Mouse (Mus musculus) urinary bladder, postnatal 36 days (tissue): ENCODE data around the gene Ddx11.
"Not testable (repeated sequence)": the region's sequence is repeated elsewhere in the genome, so short reads cannot be mapped to it uniquely, and the experiment has no call there.

Experiments
- DNase-seq, 2 experiments: peaks; one replicate each; pipeline ENCODE4 v3.0.0; 2022; ENCODE audit warnings: low spot score in 2 of 2, mixed read lengths in 1 of 2

Gene Ddx11

DNA sequence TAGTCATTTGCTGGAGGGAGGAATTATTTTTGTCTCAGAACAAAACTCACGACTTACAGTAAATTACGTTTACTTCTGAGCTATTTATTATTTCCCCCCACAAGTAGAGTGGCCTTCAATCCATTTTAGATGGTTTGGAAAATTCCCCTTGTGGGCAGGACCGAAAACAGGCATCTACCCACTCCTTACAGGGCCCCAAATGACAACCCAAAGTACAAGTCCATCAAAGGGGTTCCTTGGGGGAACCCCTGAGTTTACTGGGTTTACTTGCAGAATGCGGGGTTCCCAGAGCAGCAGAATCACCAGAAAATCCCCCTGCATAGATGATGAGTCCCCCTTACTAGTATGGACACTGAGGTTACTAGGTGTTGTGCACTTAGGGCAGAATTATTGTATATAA, 11.2 kb upstream of the Ddx11 start:
- DNase-seq, result no peak

DNA sequence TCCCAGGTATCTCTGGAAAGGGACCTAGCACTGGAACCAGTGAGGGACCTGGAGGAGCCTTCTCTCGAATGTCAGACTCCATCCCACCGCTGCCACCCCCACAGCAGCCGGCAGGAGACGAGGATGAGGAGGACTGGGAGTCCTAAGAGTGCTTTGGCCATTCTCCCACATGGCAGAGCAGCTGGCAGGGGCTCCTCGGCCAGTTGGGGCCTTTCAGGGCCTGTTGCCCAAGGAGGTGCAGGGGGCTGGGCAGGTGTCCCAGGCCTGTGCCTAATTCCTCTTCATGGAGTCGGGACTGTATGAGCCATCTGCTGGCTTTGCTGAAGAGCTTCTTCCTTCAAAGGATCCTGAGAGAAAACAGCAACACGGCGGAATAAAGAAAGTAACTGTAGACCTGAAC, 4.3 kb upstream of the Ddx11 start:
- DNase-seq, result no peak

DNA sequence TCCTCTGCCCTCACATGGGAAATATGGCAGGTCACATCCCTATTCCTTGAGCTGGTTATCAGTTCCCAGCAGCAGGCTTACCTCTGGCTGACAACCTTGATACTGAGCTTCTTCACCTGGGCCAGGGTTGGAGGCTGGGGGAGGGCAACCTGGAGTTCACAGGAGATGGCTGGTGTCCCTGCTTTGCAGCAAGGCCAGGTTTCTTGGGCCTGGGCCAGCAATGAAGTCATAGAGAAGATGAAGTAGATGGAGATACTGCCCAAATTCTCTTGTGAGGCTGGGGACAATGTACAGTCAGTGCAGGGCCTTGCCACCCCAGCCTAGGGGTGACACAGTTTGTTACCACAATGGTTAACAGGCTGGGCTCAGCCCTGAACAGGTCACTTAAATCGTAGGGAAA, 2.6 kb upstream of the Ddx11 start:
- no peak for DNase-seq

DNA sequence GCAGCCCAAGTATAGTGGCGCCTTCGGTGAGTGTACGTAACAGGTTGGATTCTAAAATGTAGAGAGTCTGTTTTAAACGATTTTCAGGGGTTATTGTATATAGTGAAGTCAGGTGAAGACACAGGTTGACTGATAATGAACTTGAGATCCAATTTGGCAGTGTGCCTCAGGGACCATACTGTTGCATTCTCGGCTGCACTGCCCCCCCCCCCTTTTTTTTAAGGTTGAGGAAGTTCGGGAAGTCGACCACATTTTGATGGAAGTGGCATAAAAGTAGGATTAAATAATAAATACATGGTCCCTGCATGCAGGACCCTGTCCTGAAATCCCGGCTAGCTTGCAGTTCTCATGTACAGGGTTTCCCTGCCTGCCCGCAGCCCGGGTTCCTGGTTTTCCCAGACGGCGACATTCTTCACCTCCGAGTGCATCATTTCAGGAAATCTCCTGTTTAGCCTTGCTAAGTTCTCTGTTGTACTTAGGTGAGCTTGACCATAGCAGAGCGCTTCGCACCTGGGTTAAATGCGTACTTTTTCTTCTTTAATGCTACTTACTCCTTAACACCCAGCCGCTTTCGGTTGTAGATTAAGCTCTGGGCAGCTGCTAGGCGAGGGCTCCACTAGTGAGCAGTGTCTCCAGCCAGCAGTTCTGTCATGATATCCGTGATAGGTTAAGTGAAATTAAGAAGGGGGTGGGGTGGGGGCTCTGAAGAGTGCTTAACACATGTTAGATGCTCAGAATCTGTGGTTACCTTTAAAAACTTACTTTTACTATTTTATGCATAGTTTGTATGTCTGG, 693 bp downstream of the Ddx11 start:
- DNase-seq, result no peak

DNA sequence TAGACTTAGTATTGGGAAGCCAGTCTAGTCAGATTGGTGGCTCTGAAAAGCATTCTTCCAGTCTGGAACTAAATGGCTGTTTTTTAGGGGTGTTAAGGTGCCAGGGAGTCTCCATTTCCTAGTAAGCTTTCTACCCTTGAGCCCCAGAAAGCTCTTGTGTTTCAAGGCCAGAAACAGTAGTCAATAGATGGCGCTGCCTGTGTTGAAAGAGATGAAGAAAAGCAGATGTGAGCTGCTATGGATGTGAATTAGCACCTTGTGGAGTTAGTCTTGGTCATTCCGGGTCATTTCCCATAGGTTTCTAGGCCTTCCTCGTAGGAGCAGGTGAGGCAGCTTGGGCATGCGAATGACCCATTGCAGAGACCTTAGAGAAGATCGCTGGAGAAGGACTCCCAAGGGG, 1.9 kb downstream of the Ddx11 start:
- DNase-seq, result no peak

DNA sequence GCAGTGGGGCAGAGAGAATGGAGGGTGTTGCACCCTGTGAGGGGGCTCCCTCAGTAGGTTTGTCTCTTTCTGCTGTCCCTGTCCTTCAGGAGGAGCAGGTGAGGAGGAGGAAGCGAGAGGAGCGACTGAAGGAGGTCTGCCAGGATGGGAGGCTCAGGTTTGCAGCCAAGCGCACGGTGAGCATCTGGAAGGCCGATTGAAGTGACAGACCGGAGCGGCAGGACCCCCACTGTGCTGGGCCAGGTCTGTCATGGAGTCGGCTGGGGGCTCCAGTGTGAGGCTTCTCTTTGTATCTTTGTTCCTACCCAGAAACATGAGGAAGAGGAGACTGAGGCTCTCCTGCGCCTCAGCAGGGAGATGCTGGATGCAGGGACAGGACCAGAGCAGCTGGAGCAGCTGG, 7.1 kb downstream of the Ddx11 start:
- no peak for DNase-seq

DNA sequence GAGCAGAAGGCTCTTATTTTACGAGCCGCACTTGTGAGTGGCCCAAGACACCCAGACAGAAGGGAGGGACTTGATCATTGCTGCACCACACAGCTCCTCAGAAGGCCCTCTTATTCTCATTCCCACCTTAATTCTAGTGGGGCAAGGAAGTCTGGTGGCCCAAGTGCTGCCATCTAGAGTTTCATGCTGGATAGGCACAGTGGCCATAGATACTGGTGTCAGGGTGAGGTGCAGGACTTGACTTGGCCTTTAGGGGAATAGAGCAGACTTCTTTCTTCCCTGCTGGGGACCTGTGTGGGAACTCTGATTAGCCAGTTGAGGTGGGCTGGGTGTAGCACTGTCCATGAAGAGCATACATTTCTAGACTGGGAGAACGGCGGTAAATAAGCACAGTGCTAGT, 7.9 kb downstream of the Ddx11 start:
- DNase-seq, result no peak

DNA sequence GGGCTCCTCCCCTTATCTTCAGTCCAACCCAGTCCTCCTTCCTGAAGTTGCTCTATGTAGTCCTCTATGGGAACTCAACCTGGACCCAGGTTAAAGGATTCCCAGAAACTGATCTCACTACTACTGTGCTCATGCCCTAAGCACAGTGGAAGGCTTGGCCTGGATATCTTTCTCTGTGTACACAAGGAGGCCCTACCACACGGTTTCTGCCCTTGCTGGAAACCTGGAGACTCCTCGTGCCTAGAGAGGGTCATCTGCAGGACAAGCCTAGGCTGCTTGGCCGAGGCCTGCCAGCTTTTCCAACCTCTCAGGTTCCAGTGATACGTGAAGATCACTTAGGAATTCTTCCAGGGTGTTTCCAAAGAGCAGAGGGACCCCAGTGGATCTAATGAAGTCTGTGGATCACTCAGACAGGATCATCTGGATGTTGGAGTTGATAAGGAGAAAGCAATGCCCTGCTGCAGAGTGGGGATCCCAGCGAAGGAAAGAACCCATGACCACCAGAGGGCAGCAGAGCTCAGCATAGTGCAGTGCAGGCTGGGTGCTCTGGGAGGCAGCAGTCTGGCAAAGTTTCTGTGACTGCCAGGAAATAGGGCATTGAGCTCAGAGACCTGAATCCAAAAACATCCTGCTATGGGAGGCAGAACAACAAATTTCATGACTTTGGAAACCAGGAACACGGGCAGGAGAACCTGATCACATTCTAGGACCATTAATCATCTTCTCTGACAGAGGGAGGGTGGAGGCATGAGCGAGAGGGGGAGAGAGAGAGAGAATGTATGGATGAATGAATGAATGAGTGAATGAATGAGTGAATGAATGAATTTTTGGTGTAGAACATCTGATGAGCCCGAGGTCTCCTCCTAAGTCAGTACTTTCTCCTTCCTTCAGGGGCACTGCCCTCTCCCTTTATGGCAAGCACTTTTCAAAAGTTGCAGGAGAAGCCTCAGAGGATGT, 29.7 kb downstream of the Ddx11 start:
- DNase-seq, result not testable (repeated sequence)

DNA sequence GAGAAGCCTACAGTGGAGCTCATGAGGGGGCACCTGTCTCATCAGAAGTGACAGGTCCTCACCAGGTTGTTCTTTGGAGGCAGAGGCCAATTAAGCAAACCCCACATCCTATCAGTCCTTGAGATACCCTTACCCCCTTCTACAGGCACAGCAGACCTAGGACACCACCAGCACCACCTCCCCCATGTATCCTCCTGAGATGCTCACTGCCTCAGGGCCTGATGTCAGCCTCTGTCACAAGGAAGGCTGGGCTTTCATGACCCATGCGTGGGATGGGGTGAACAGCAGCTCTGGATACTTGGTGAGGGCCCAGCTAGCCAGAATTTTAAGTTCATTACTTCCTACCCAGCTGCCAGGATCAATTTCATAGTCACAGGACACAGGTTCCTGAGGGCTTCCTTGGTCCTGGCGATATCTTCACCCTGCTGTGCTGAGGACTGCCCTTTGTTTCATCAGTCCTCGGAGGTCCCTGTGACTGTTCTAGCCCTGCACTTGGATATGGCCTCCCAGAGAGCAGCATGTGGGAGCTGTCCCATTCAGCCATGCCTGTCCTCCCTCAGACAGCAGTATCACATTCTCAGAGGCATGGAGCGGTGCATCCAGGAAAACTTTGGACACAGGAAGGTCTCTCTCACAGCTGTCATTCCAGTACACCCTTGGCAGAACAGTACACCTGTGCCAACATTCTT, 30.6 kb downstream of the Ddx11 start:
- not testable (repeated sequence) for DNase-seq

DNA sequence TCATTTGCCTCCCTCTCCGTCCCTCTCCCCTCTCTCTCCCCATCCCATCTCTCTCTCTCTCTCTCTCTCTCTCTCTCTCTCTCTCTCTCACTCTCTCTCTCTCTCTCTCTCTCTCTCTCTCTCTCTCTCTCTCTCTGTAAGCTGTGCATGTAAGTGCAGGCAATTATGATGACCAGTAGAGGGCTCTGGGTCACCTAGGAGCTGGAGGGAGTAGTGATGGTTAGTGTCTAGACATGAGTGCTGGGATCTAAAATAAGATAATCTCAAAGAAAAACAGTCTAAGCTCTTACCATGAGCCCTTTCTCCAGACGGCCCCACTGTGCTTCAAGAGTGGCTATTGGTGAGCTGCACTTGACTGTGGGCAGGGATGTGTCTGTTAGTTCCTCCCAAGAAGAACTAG, 31.6 kb downstream of the Ddx11 start:
- DNase-seq, result no peak

DNA sequence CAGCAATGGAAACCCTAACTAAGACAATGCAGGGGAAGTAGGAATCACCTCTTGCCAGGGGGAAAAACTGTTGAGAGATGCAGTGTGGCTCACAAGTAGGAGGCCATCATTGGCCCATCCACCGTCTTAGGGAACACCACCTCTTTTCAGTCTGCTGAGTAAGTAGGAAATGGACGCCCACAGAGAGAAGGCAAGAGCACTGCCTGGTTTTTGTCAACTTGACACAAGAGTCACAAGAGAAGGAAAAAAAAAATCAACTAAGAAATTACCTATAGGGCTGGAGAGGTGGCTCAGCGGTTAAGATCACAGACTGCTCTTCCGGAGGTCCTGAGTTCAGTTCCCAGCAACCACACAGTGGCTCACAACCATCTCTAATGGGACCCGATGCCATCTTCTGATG, 35.0 kb downstream of the Ddx11 start:
- DNase-seq, result no peak

DNA sequence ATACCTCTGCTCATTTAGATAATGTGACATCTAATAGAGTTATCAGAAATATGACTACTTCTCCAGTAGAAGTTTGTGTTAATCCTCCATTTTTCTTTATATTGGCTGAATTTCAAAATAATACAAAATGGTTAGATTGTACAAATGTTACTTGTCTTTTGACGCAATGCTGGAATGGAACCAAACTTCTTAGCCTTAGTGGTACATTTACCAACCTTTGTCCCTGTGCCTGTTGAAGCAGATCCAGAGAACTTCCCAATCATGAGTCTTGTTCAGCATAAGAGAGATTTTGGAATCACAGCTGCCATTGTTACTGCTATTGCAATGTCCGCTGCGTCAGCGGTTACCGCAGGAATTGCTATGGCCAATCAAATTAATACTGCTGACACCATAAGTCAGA, 43.8 kb downstream of the Ddx11 start:
- DNase-seq, result not testable (repeated sequence)

DNA sequence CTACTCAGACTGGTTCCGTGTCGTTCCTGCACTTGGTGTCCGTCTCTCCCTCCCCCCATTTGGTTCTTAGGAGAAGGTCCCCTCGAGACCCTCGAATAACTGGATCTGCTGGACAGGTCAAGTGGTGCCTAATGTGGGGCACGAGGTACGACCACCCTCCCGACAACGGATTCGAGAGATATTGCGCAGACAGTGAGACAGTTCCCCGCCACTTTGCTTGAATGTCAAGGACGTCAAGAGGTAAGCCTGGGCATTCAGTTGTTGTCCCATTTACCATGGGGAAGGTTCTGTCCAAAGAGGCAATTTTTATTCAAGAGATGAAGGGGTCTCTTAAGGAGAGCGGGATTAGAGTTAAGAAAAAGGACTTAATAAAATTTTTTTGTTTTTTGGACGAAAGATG, 47.7 kb downstream of the Ddx11 start:
- not testable (repeated sequence) for DNase-seq

DNA sequence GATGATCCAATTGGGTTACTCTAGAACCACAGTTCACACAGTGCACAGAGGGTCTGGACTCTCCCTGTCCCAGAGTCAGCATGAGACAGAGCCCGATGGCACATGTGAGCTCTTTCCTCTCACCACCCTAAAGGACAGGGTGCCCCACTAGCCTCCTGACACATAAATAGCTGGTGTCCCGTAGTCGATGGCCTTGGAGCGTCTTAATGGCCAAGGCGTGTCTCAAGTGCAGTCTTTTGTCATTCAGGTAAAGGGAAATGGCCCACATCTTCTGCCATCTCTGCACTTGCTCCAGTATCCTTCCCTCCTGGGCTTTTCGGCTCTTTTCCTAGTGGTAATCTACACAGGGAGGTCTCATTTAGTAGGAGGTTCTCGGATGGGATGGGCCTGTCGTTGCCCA, 67.3 kb downstream of the Ddx11 start:
- DNase-seq, result no peak

DNA sequence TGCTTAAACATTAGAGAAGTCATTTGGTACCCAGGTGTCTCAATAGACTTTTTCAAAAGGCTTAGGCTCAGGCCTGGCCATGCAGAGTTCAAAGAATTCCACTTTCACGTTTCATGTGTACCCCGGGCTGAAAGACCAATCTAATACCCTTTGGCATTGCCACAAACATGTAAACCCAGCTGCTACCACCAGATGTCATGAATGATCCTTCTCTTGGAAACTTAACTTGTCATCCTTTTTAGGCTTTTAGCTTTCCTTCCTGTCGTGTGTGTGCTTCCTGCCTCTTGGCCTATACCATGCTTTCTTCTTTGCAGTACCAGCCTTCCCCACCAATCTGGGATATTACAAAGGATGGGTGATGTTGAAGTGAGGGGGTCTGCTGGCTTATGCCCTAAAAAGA, 73.7 kb downstream of the Ddx11 start:
- no peak for DNase-seq
